Mouse (Mus musculus) heart, adult 11 months (tissue): Measurements from ENCODE around the gene Dhx32.

Experiments
- DNase-seq: peaks from one replicate; pipeline ENCODE4 v3.0.0; 2022

Dhx32 gene

DNA sequence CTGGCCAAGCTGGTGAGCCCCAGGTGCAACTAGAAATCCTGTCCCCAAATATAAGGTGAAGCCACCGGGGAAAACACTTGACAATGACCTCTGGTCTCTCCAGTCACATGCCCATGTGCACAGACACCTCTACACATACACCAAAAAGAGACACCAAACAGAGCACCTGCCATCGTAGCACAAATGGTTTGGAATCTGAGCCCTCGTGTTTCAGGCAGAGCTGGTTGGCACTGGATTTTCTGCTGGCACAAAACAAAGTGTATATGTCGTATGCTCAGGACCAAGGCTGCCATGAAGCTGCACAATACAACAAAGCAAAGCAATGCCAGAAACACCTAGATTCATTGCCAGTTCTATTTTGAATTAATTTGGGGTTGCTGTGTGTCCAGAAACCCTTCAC is 14.5 kb downstream of the Dhx32 start:
- DNase-seq, result no peak

DNA sequence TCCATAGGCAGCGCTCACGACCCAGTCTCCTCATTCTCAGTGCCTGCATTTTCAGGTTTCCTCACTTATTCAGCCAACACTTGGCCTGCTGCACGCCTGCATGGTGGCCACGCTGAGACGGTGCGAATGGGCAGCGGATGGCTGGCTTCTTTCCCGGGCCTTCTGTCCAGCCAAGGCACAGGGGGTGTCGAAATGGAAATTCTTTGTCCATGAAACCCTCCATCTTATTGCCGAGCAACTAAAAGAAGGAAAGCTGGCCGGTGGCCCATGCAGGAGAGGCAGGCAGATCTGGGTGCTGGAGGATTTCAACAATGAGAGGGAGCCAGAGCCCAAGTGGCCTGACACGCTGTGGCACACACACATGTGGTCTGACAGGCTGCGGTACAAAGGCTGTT is 16.7 kb downstream of the Dhx32 start:
- DNase-seq, result peak; percentile 98

DNA sequence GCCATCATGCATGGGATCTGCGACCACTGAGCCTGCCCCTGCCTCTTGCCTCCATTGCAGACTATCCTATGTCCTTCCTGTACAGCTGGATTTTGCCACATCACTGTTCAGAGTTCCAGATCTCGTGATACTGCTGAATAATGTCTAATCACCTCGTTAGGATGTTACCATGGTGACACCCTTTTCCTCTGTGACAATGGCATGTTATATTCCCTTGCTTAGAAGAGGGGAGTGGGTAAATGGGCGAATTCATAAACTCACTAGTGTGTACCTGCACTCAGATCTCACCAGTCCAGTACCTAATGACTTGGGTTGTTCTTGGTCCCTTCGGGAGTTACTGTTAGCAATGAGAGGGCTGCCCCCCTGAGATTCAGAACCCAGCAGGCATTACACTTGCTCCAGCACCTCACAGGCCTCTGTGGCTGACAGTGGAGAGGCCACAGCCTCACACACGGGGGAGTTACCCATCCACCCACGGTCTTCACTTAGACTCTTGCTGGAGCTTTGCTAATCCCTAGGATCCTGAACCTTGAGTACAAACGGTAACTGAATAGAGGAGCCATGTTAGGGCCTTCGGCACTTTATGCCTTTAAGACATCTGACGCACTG is 17.2 kb downstream of the Dhx32 start:
- DNase-seq, result no peak

DNA sequence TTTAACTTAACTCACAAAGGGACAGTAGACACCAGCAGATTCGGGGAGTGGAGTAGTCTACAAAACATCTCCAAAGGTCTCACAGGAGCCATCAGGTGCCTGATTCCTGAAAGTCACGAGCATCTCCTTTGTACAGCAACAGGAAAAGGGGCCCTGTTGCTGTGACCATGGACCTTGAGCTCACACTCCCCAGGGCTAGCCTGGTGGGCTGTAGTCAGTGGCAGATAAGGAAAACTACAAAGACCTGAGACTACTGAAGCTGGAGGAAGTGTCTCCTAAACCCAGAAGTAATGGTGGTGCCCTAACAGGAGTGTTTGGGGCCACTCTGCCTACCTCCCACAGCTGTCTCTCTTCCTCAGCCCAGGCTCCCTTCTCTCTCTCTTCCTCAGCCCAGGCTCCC is 18.1 kb downstream of the Dhx32 start:
- peak; percentile 55 for DNase-seq

DNA sequence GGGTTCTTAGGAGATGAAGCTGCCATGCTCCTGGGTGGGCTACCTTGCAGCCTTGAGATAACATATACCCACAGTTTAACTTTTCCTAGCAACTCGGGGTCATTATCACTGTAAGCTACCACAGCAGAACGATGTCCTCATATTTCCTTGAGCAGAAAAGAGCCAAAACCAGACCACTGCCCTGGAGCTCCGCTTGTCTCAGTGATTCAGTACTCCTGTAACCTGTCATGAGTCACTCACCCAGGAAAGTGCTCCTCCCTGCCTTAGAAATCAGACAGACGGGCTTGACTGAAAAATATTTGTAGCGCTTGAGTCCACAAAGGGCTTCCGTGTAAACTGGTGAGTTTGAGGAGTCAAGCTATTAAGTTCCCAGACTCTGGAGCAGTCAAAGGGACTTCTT is 19.8 kb downstream of the Dhx32 start:
- DNase-seq, result peak; percentile 33

DNA sequence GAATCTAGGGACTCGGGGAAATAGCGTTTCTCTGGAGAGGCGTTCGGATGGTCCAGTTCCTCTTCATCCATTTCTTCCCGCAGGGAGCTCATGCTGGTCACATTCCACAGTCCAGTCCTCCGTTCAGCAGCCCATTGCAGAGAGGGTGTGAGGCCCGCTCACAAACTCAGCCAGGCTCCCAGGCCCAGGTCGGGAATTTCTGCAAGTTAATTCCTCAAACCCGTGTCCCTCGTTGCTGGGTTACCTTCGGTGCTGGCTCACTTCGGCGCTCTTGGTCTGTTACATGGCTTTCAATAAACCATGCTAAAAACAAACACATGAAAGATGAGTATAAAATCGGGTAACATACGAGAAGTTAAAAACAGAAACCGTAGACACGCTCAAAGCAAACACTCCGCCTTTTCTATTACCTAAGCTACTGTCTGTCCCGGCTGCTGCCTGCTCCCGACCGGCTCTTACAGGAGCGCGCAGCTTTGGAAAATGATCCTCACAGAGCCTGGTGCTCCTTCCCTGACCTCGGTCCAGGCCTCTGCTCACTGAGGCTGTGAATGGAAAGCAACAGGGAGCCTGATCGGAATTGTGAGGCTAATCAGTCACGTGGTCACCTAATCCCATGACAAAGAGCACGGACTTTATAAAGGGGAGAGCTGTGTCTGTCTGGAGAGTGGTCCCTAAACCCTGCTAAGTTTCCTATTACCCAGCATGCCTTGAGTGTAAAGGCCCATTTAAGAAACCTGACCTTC is 22.7 kb downstream of the Dhx32 start:
- DNase-seq, result peak; percentile 81

DNA sequence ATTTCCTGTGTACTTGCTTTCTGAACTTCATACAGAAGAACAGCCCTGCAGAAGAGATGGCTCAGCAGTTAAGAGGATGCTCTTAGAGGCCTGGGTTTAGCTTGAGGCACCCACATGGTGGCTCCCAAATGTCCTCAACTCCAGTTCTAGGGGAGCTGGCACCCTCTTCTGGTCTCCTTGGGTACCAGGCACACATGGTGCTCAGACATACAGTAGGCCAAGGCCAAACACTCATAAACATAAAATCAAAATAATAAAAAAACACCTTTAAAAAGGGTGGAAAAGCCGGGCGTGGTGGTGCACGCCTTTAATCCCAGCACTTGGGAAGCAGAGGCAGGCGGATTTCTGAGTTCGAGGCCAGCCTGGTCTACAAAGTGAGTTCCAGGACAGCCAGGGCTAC is 23.8 kb downstream of the Dhx32 start:
- peak; percentile 73 for DNase-seq

DNA sequence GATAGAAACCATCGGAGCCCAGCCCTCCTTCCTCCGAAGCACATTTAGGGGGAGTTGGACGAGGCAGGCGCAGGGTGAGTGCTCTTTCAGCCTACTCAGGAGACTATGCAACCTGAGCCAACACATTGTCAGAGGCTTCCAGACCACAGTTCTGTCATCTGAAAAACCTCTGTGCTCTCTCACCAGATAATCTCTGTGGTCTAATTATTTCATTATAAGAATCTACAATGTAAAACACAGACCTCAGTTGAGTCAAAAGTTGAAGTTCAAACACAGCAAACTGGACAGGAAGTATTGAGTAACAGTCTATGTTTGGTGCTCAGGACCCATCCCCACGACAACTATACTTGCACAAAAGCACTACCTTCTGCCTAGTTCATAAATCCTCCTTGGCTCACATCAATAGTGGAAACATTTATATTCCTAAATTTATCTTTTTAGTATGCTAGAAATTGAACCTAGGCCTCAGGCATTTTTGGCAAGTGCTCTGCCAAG is 24.5 kb downstream of the Dhx32 start:
- DNase-seq, result peak; percentile 70

DNA sequence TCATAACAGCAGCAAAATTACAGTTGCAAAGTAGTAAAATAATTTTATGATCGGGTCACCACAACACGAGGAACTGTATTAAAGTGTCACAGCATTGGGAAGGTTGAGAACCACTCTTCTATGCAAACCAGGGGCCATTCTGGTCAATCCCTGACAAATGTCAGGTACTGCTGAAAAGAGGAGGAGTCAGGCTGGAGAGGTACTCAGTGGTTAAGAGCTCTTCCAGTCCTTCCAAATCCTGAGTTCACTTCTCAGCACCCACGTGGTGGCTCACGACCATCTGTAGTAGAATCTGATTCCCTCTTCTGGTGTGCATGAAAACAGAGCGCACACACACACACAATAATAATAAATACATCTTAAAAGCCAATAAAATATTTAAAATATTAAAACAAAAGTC is 31.4 kb downstream of the Dhx32 start:
- DNase-seq, result peak; percentile 61

DNA sequence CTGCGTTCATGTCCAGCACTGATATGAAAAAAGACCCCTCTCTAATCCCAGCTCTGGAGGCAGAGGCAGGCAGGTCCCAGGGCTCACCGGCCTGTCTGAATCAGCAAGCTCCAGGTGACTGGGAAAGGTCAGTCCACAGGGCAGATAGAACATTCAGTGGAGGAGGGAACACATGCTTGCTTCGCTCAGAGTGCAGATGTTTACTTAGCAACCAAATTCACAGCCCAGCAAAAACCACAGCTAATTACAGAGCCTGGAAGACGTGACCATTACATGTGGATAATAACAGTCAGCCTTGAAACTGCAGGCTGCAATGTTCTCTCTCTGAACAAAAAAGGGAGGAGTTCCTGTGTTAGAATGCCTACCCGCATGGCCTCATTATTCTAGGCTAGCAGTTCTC is 31.9 kb downstream of the Dhx32 start:
- DNase-seq, result peak; percentile 94

DNA sequence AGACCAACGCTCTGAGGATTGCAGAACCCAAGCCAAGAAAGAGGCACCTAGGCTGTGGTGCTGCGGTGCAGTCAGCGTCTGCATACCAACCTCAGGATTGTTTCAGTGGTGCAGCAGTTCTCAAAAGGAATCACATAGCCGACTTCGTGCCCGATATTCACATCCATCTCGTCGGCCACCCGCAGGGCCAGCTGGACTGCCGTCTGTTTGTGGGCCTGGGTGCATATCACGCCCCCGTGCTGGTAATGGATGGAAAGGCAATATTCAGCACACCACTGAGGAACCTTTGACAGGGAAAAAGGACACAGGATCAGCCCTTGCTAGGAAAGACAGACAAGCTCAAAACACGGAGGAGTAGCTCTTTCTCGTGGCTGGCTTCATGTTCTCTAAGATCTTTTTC is 33.8 kb downstream of the Dhx32 start:
- DNase-seq, result peak; percentile 89

DNA sequence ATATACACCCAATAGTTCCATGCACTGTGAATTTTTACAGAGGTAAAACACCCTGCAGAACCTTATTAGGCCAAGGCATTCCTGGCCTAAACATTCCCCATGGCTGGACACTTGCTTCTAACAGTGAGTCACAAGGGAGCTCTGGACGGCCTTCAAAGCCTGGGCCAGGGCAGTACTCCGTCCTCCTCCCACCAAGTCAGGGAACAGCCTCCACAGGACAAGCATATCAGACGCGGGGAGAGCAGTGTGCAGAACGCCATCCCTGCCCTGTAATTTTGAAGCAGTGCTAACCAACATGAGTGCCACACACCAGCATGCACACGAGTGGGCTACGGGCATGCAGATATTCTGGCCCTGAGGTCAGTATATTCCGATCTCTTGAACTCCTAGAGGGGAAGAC is 35.2 kb downstream of the Dhx32 start:
- peak; percentile 95 for DNase-seq

DNA sequence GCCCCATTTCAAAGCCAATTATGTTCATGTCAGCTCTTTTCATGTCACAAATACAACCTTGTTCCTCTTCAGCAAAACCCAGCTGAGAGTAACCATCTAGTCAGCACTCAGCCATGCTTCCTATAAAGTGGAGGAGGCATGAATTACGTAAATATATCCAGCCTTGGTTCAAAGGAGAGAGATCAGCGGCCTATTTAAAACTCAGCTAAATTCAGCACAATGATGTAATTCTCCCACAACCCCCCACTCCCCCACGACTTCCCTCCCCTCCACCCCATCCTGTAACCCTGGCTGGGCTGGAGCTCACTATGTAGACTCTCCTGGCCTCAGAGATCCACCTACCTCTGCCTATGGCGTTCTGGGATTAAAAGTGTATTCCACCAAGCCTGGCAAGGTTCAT is 37.8 kb downstream of the Dhx32 start:
- DNase-seq, result peak; percentile 94

DNA sequence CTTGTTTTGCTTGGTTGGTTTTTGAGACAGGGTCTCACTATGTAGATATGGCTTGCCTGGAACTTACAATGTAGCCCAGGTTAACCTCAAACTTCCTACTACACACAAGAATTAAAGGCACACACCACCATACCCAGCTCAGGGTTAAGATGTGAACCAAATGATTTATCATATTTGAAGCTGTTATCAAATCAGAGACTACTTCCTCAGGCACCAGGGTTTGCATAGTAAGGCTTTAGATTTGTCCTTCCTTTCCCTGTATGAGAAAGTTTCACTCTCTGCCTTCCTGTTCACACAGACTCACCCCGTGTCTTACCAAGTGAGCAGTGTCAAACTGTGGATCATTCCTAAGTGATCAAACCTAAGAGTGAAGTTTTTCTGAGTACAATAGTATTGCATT is 38.3 kb downstream of the Dhx32 start:
- DNase-seq, result no peak

DNA sequence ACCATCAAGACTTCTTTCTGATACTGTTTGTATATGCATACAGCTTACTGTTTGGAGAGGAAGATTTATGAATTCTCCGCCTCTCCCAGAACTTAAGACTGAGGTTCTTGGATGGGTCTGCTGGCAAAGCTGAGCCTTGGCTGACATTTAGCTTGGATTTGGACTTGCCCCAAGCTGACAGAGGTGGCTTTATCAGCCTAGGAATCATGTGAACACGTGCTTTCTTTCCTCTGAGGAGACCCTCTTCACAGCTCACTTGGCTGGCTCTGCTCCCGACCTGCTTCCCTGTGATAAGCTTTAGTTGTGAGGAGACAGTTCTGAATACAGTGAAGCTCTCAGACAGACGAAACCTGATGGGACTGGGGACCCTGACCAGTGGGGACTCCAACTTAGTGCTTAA is 38.9 kb downstream of the Dhx32 start:
- DNase-seq, result peak; percentile 42

DNA sequence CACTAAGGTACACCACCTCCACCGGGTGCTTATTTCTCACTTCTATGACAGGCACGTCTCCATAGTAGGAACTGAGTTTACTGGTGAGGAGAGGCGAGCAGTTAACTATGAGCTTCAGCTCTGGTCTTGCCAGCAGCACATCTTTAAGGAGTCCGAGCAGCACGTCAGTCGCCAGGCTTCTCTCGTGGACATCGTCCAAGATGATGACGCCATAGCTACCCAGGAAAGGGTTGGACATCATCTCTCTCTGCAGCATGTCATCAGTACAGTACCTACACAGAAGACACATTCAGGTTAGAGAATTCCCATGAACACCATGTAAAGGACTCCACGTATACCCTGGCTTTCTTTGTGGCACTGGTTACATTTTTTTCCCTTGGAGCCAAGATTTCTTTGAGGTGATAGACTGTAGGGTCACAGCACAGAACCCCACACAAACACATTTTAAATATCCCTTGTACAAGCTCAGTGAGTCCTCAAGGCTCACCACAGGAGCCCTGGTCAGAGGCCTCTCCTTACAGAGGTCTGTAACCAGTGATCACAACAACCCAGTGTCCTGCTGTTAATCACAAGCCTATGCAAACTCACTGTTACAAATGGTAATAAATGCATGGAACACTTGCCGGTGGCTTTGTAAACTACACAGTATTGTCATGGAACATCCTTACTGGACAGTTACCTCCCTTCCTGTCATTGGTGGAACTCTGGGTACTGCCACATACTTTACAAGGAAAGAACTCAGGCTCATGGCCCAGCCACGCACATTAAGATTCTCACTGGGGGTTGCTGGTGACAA is 39.8 kb downstream of the Dhx32 start:
- peak; percentile 84 for DNase-seq

DNA sequence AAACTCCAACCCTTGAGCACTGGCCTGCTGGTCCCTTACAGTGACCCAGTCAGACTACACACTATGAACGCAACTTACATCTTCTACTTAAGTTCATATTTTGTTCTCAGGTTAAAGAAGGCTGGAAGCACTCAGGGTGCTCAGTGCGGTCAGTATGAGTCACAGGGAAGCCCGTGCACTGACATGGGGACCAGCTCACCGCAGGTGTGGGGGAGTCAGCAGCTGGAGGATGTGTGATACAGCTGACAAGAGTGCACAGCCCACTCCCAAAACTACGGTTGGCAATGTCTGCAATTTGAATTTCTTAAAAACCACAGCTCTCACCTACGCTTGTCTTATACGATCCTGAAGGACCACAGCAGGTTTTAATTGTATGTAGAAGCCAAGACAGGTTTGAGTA is 42.0 kb downstream of the Dhx32 start:
- DNase-seq, result no peak

DNA sequence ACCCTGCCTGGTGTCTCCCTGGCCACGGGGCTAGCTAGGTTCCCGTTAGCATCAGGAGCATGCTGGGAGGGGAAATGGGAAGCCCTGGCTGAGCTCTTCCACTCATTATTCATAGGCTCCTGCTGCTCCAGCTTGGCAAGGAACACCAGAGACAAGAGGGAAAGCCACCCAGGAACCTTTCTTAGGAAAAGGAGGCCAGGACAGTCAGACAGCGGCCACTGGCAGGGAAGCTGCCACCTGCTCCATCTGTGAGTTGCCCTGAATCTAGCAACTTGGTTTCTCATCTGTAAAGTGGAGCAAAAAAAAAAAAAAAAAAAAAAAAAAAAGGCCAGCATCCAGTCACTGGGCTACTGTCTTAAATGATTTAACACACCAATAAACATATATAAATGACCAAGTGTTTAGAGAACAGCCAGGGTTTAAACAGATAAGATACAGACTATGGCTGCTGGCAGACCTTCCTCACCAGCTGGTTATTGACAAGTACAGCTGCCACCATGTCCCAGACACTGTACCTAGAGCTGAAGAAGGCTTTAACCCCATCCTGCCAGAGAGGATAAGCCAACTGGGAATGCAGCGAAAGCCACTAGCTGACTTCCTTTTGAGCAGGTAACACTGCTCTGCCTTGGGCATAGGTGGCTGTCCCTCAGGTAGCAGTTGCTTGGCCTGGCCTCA is 50.4 kb downstream of the Dhx32 start:
- DNase-seq, result peak; percentile 93

DNA sequence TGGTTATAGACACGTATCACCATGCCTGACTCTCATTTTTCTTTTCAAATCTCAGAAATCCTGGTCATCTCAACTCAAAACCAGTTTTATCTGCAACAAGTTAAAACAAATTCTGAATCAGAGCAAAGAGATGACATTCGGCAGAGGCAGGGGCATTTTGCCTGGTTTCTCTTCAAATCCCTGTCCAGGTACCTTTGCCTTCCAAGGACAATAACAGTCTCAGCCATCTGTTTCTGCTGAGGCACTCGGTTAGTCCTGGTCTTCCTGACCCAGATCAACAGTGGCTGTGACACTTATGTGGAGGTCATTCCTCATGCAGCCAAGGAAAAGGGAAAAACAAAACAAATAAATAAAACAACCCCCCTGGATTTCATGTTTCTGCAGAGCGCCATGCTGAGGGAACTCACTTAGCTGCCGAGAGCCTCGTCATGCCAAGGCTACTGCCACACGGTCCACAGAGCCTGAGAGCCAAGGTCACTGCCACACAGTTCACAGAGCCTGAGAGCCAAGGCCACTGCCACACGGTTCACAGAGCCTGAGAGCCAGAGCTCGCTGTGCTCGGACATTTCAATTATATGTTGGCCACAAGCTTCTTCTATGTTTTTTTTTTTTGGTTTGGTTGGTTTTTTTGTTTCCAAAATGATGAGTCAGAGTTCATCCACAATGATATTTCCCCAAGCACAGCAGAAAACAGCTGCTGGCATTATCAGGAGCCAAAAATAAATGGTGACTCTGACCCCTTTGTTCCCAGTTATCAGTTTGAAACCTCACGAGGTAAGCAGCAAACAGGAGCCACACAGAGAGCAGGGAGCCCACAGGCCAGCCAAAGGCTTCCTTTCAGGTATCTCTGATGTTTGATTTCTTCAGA is 52.0 kb downstream of the Dhx32 start:
- peak; percentile 93 for DNase-seq

DNA sequence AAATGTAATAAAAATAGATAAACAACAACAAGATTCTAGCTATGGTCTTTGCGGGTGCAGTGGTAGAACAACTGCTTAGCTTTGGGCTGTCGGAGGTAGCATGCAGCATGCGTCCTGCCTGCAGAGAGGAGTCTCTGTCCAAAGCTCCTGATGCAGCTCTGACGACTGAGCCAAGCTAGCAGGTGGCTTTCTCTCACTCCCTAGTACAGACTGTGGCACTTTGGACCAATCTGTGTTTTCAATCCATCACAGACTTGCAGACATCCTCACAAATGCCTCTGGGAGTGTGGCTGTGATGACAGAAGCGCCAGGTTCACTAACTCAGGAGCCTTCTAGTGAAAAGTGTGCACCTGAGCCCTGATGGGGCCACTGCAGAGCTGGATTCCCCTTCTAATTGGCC is 53.2 kb downstream of the Dhx32 start:
- DNase-seq, result no peak

DNA sequence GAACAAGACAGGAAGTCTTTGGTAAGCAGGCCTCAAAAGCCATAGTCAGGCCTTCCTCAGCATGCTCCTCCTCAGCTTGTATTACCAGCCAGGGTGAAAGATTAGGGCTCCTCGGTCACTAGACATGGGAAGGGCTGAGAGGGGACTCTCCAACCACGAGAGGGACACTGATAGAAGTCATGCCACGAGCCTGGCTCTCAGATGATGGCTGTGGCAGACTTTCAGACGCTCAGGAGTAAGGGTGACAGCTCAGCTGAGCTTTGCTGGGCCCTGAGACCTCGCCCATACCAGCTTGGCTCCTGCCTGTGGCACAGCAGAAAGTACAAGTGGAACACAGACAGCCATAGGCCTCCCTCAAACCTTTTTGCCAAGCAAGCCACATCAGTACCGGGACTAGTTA is 55.5 kb downstream of the Dhx32 start:
- DNase-seq, result peak; percentile 95

DNA sequence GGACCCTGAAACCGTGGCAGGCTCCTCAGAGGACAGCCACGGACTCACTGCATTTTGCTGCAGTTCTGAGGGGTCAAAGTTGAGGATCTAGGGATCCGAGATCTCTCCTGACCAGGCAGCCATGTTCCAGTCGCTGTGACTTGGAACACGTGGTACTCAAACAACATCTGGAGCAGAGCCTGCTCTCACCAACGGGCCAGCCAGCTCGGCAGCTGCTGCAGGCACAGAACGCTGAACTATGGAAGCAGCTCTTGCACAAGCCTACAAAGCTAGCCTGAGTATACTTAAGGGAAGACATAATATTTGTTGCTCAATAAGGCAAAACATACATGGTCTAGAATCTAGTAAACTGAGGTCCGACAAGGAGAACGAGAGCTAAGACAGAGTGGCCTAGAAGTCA is 57.0 kb downstream of the Dhx32 start:
- DNase-seq, result peak; percentile 95
